Mouse (Mus musculus): ENCODE data around the gene Ralgps1.
A peak's percentile ranks its signal among the peaks of the same experiment; 100 is the strongest.

Gene Ralgps1

GRCm38 (mm10) chr2:33370777-33371647 is at the start of gene Ralgps1:
Gene Ralgps1, minus strand, starts transcription at chr2:33371486.
- DNase-seq (ENCODE audit: low spot score) = peak; percentile 97

- no peak for DNase-seq (ENCODE audit: low spot score)
Observed at GRCm38 (mm10) chr2:33417454-33417853, 46.2 kb upstream of the Ralgps1 start.

- no peak for DNase-seq (ENCODE audit: low spot score)
Observed at GRCm38 (mm10) chr2:33414019-33414418, 42.7 kb upstream of the Ralgps1 start.

GRCm38 (mm10) chr2:33412111-33412510 is 40.8 kb upstream of the Ralgps1 start:
- no peak for DNase-seq (ENCODE audit: low spot score)

GRCm38 (mm10) chr2:33403511-33404003 is 32.3 kb upstream of the Ralgps1 start:
- DNase-seq (ENCODE audit: low spot score) = no peak

GRCm38 (mm10) chr2:33402638-33403037 is 31.4 kb upstream of the Ralgps1 start:
- DNase-seq (ENCODE audit: low spot score) = no peak

GRCm38 (mm10) chr2:33402236-33402635 is 30.9 kb upstream of the Ralgps1 start:
- peak; percentile 65 for DNase-seq (ENCODE audit: low spot score)

- DNase-seq (ENCODE audit: low spot score) = peak; percentile 48
Observed at GRCm38 (mm10) chr2:33401217-33401616, 29.9 kb upstream of the Ralgps1 start.

- DNase-seq (ENCODE audit: low spot score) = no peak
Observed at GRCm38 (mm10) chr2:33400541-33400940, 29.3 kb upstream of the Ralgps1 start.

- no peak for DNase-seq (ENCODE audit: low spot score)
Observed at GRCm38 (mm10) chr2:33399091-33399490, 27.8 kb upstream of the Ralgps1 start.

GRCm38 (mm10) chr2:33397036-33397435 is 25.8 kb upstream of the Ralgps1 start:
- DNase-seq (ENCODE audit: low spot score) = peak; percentile 60

GRCm38 (mm10) chr2:33395053-33395452 is 23.8 kb upstream of the Ralgps1 start:
- DNase-seq (ENCODE audit: low spot score) = no peak

GRCm38 (mm10) chr2:33393951-33394635 is 22.8 kb upstream of the Ralgps1 start:
- DNase-seq (ENCODE audit: low spot score) = no peak

- DNase-seq (ENCODE audit: low spot score) = no peak
Observed at GRCm38 (mm10) chr2:33393021-33393420, 21.7 kb upstream of the Ralgps1 start.

- DNase-seq (ENCODE audit: low spot score) = no peak
Observed at GRCm38 (mm10) chr2:33371648-33372408, 542 bp upstream of the Ralgps1 start.

- DNase-seq (ENCODE audit: low spot score) = no peak
Observed at GRCm38 (mm10) chr2:33370276-33370776, 960 bp downstream of the Ralgps1 start.

- DNase-seq (ENCODE audit: low spot score) = no peak
Observed at GRCm38 (mm10) chr2:33369453-33369852, 1.8 kb downstream of the Ralgps1 start.

GRCm38 (mm10) chr2:33368486-33368885 is 2.8 kb downstream of the Ralgps1 start:
- DNase-seq (ENCODE audit: low spot score) = no peak

- DNase-seq (ENCODE audit: low spot score) = no peak
Observed at GRCm38 (mm10) chr2:33365703-33366471, 5.4 kb downstream of the Ralgps1 start.

- DNase-seq (ENCODE audit: low spot score) = no peak
Observed at GRCm38 (mm10) chr2:33364656-33365055, 6.6 kb downstream of the Ralgps1 start.

GRCm38 (mm10) chr2:33363890-33364289 is 7.4 kb downstream of the Ralgps1 start:
- no peak for DNase-seq (ENCODE audit: low spot score)

Measured in urinary bladder, postnatal 14 days (tissue).